Mouse (Mus musculus): ENCODE results near the gene Tmbim4. TPM values are rescaled to one million over a fixed set of nuclear protein-coding genes. Genes with fewer than 3 reads are reported as not detected.

Tmbim4 gene
- polyA plus RNA-seq, 1 experiment from 2014 or later: 103 TPM

GRCm38 (mm10) chr10:120170277-120170676, 31.1 kb upstream of the Tmbim4 start:
- no peak for ATAC-seq (ENCODE audit: extremely low read depth, insufficient number of reproducible peaks, low FRiP score, low TSS enrichment)
- Histone ChIP-seq H3K4me3 (no peak overlapping the region), H3K9me3 (no peaks in the 10 kb centered on the region), H3K4me2 (no peak overlapping the region), H3K4me1 (peaks cover 15% of the 10 kb centered on the region), H3K36me3 (no peaks in the 10 kb centered on the region), H3K9ac (no peak overlapping the region), H3K27me3 (replicated peaks) (no peaks in the 10 kb centered on the region), H3K27ac (replicated peaks) (no peak overlapping the region)
- 70% methylated on average over 4 of the region's 4 CpGs for WGBS

- WGBS: 48% methylated on average over 5 of the region's 5 CpGs
- H3K27ac ChIP-seq (replicated peaks): no peak overlapping the region
- H3K27me3 ChIP-seq (replicated peaks): no peaks in the 10 kb centered on the region
- H3K9me3 ChIP-seq: no peaks in the 10 kb centered on the region
- H3K9ac ChIP-seq: no peak overlapping the region
- H3K4me3 ChIP-seq: no peak overlapping the region
- ATAC-seq (ENCODE audit: extremely low read depth, insufficient number of reproducible peaks, low FRiP score, low TSS enrichment): no peak
- H3K36me3 ChIP-seq: no peaks in the 10 kb centered on the region
- peaks cover 15% of the 10 kb centered on the region for H3K4me1 ChIP-seq
- no peak overlapping the region for H3K4me2 ChIP-seq
Observed at GRCm38 (mm10) chr10:120171340-120171739, 30.1 kb upstream of the Tmbim4 start.

- Histone ChIP-seq H3K4me2 (no peak overlapping the region), H3K4me1 (peaks cover under 1% of the 10 kb centered on the region; the same call in 1 of the 2 replicates), H3K27me3 (replicated peaks) (no peaks in the 10 kb centered on the region), H3K4me3 (no peak overlapping the region), H3K27ac (replicated peaks) (no peak overlapping the region), H3K9me3 (no peaks in the 10 kb centered on the region), H3K36me3 (no peaks in the 10 kb centered on the region), H3K9ac (no peak overlapping the region)
- ATAC-seq (ENCODE audit: extremely low read depth, insufficient number of reproducible peaks, low FRiP score, low TSS enrichment): no peak
- WGBS: 76% methylated on average over 15 of the region's 15 CpGs
Observed at GRCm38 (mm10) chr10:120174192-120174705, 27.1 kb upstream of the Tmbim4 start.

GRCm38 (mm10) chr10:120182887-120183286, 18.5 kb upstream of the Tmbim4 start:
- Histone ChIP-seq H3K9me3 (0 out of 2 replicates have a peak, but pooled peaks cover 3% of the 10 kb centered on the region), H3K9ac (no peak overlapping the region), H3K4me2 (no peak overlapping the region), H3K4me1 (no peaks in the 10 kb centered on the region), H3K27me3 (replicated peaks) (no peaks in the 10 kb centered on the region), H3K27ac (replicated peaks) (no peak overlapping the region), H3K4me3 (no peak overlapping the region), H3K36me3 (no peaks in the 10 kb centered on the region)
- WGBS: 78% methylated on average over 1 of the region's 1 CpGs
- ATAC-seq (ENCODE audit: extremely low read depth, insufficient number of reproducible peaks, low FRiP score, low TSS enrichment): no peak

- Histone ChIP-seq H3K9me3 (0 out of 2 replicates have a peak, but pooled peaks cover 3% of the 10 kb centered on the region), H3K4me2 (no peak overlapping the region), H3K27ac (replicated peaks) (no peak overlapping the region), H3K4me3 (no peak overlapping the region), H3K36me3 (no peaks in the 10 kb centered on the region), H3K27me3 (replicated peaks) (no peaks in the 10 kb centered on the region), H3K4me1 (no peaks in the 10 kb centered on the region), H3K9ac (no peak overlapping the region)
- no peak for ATAC-seq (ENCODE audit: extremely low read depth, insufficient number of reproducible peaks, low FRiP score, low TSS enrichment)
- WGBS: 72% methylated on average over 2 of the region's 2 CpGs
Observed at GRCm38 (mm10) chr10:120183342-120183741, 18.0 kb upstream of the Tmbim4 start.

GRCm38 (mm10) chr10:120188513-120188912, 12.9 kb upstream of the Tmbim4 start:
- no peak overlapping the region for H3K9ac ChIP-seq
- no peak overlapping the region for H3K27ac ChIP-seq (replicated peaks)
- H3K27me3 ChIP-seq (replicated peaks): no peaks in the 10 kb centered on the region
- no peak overlapping the region for H3K4me3 ChIP-seq
- H3K36me3 ChIP-seq: no peaks in the 10 kb centered on the region
- 0 out of 2 replicates have a peak, but pooled peaks cover 4% of the 10 kb centered on the region for H3K4me1 ChIP-seq
- WGBS: 50% methylated on average over 2 of the region's 2 CpGs
- H3K4me2 ChIP-seq: no peak overlapping the region
- no peaks in the 10 kb centered on the region for H3K9me3 ChIP-seq
- ATAC-seq (ENCODE audit: extremely low read depth, insufficient number of reproducible peaks, low FRiP score, low TSS enrichment): no peak

GRCm38 (mm10) chr10:120189276-120189675, 12.1 kb upstream of the Tmbim4 start:
- H3K9me3 ChIP-seq: no peaks in the 10 kb centered on the region
- no peak overlapping the region for H3K4me2 ChIP-seq
- 0 out of 2 replicates have a peak, but pooled peaks cover 4% of the 10 kb centered on the region for H3K4me1 ChIP-seq
- no peak overlapping the region for H3K9ac ChIP-seq
- H3K4me3 ChIP-seq: no peak overlapping the region
- WGBS: 61% methylated on average over 11 of the region's 11 CpGs
- ATAC-seq (ENCODE audit: extremely low read depth, insufficient number of reproducible peaks, low FRiP score, low TSS enrichment): no peak
- H3K27ac ChIP-seq (replicated peaks): no peak overlapping the region
- no peaks in the 10 kb centered on the region for H3K27me3 ChIP-seq (replicated peaks)
- H3K36me3 ChIP-seq: no peaks in the 10 kb centered on the region

GRCm38 (mm10) chr10:120189782-120190181, 11.6 kb upstream of the Tmbim4 start:
- H3K9me3 ChIP-seq: no peaks in the 10 kb centered on the region
- 0 out of 2 replicates have a peak, but pooled peaks cover 4% of the 10 kb centered on the region for H3K4me1 ChIP-seq
- H3K4me3 ChIP-seq: no peak overlapping the region
- no peak for ATAC-seq (ENCODE audit: extremely low read depth, insufficient number of reproducible peaks, low FRiP score, low TSS enrichment)
- H3K4me2 ChIP-seq: no peak overlapping the region
- H3K27ac ChIP-seq (replicated peaks): no peak overlapping the region
- no peak overlapping the region for H3K9ac ChIP-seq
- WGBS: 36% methylated on average over 6 of the region's 6 CpGs
- no peaks in the 10 kb centered on the region for H3K27me3 ChIP-seq (replicated peaks)
- no peaks in the 10 kb centered on the region for H3K36me3 ChIP-seq

- no peaks in the 10 kb centered on the region for H3K27me3 ChIP-seq (replicated peaks)
- H3K36me3 ChIP-seq: no peaks in the 10 kb centered on the region
- no peak overlapping the region for H3K4me2 ChIP-seq
- 75% methylated on average over 6 of the region's 6 CpGs for WGBS
- 0 out of 2 replicates have a peak, but pooled peaks cover 4% of the 10 kb centered on the region for H3K4me1 ChIP-seq
- no peak overlapping the region for H3K9ac ChIP-seq
- no peak overlapping the region for H3K27ac ChIP-seq (replicated peaks)
- H3K9me3 ChIP-seq: no peaks in the 10 kb centered on the region
- H3K4me3 ChIP-seq: no peak overlapping the region
- ATAC-seq (ENCODE audit: extremely low read depth, insufficient number of reproducible peaks, low FRiP score, low TSS enrichment): no peak
Observed at GRCm38 (mm10) chr10:120191165-120191564, 10.2 kb upstream of the Tmbim4 start.

GRCm38 (mm10) chr10:120192278-120192677, 9.1 kb upstream of the Tmbim4 start:
- ATAC-seq (ENCODE audit: extremely low read depth, insufficient number of reproducible peaks, low FRiP score, low TSS enrichment): no peak
- Histone ChIP-seq H3K27me3 (replicated peaks) (peaks cover 3% of the 10 kb centered on the region; the same call in 1 of the 2 replicates), H3K4me3 (no peak overlapping the region), H3K9ac (no peak overlapping the region), H3K4me1 (0 out of 2 replicates have a peak, but pooled peaks cover 4% of the 10 kb centered on the region), H3K9me3 (no peaks in the 10 kb centered on the region), H3K36me3 (no peaks in the 10 kb centered on the region), H3K27ac (replicated peaks) (no peak overlapping the region), H3K4me2 (no peak overlapping the region)
- WGBS: 81% methylated on average over 4 of the region's 4 CpGs

GRCm38 (mm10) chr10:120193255-120193654, 8.1 kb upstream of the Tmbim4 start:
- ATAC-seq (ENCODE audit: extremely low read depth, insufficient number of reproducible peaks, low FRiP score, low TSS enrichment): no peak
- H3K27ac ChIP-seq (replicated peaks): no peak overlapping the region
- H3K9me3 ChIP-seq: no peaks in the 10 kb centered on the region
- no peak overlapping the region for H3K9ac ChIP-seq
- H3K4me1 ChIP-seq: 0 out of 2 replicates have a peak, but pooled peaks cover 4% of the 10 kb centered on the region
- no peak overlapping the region for H3K4me2 ChIP-seq
- peaks cover 11% of the 10 kb centered on the region; the same call in 1 of the 2 replicates for H3K27me3 ChIP-seq (replicated peaks)
- 85% methylated on average over 8 of the region's 8 CpGs for WGBS
- no peaks in the 10 kb centered on the region for H3K36me3 ChIP-seq
- no peak overlapping the region for H3K4me3 ChIP-seq

Measured in heart, embryonic 13.5 days (tissue).